Mouse (Mus musculus) intestine, embryonic 15.5 days (tissue): Measurements from ENCODE around the gene Haus5. TPM values are rescaled to one million over a fixed set of nuclear protein-coding genes. Genes with fewer than 3 reads are reported as not detected.

ENCODE experiments used
- ATAC-seq: fragments of 200-750 bp; cut with Nextera tagmentation; 2 replicates; pipeline ENCODE4 v1.8.0; 2017; ENCODE audit warnings: moderate TSS enrichment, moderate library complexity
- H3K27ac ChIP-seq: fragments of 300-500 bp; sonication (generic); 2 replicates; pipeline ENCODE4 v1.5.1; 2015; ENCODE audit warnings: mild to moderate bottlenecking, inconsistent platforms
- H3K27me3 ChIP-seq: fragments of 300-500 bp; sonication (generic); replicated peaks from 2 replicates; pipeline ENCODE4 v1.6.1; 2015; ENCODE audit warnings: inconsistent platforms
- H3K36me3 ChIP-seq: fragments of 300-500 bp; sonication (generic); 2 replicates; pipeline ENCODE4 v1.6.1; 2015; ENCODE audit warnings: inconsistent platforms
- H3K4me1 ChIP-seq: fragments of 300-500 bp; sonication (generic); replicated peaks from 2 replicates; pipeline ENCODE4 v1.6.1; 2015; ENCODE audit warnings: inconsistent platforms
- H3K4me2 ChIP-seq: fragments of 300-500 bp; sonication (generic); replicated peaks from 2 replicates; pipeline ENCODE4 v1.6.1; 2015; ENCODE audit warnings: mild to moderate bottlenecking, inconsistent platforms
- H3K4me3 ChIP-seq: fragments of 300-500 bp; sonication (generic); replicated peaks from 2 replicates; pipeline ENCODE4 v1.5.1; 2015; ENCODE audit warnings: inconsistent platforms
- H3K9ac ChIP-seq: fragments of 300-500 bp; sonication (generic); 2 replicates; pipeline ENCODE4 v1.6.1; 2015; ENCODE audit warnings: inconsistent platforms
- H3K9me3 ChIP-seq: fragments of 300-500 bp; sonication (generic); 2 replicates; pipeline ENCODE4 v1.6.1; 2016; ENCODE audit warnings: inconsistent platforms
- WGBS: fragments of 180-500 bp; shearing (Covaris S2); methylation state at CpG from one replicate; pipeline ENCODE4 v1.1.7; 2015; 5-methylcytosine and 5-hydroxymethylcytosine counted together
- polyA plus RNA-seq: library from polyadenylated mRNA; unstranded; fragments of >200 nt; fragmentation: Nextera tagmentation; extraction: Ambion mirVana; gene quantifications from 2 replicates; pipeline ENCODE4 v1.2.1, GENCODE M21; 2015

Gene Haus5
- polyA plus RNA-seq, 1 experiment from 2014 or later, result 40.5 TPM

DNA sequence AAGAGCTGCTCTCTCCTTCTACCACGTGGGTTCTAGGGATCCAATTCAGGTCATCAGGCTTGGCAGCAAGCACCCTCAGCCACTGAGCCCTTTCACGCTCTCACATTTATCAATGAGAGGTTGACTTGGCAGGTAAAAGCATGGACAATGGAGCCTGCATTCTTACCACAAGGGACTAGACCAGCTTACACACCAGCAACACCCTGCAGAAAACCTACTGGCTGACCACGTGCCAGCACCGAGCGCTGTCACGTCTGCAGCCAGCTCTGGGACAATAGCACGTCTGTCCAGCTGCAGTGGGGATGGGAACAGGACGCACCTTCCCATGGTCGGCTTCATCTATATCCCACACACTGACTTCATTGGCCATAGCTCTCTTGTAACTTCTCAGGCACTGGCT is 46.1 kb downstream of the Haus5 start:
- no peak for ATAC-seq
- Histone ChIP-seq H3K27ac (no peak overlapping the region), H3K9me3 (no peaks in the 10 kb centered on the region), H3K4me1 (no peaks in the 10 kb centered on the region), H3K36me3 (peaks cover 38% of the 10 kb centered on the region), H3K4me2 (no peak overlapping the region), H3K4me3 (no peak overlapping the region), H3K9ac (no peak overlapping the region), H3K27me3 (no peaks in the 10 kb centered on the region)
- 97% methylated on average over 9 of the region's 9 CpGs for WGBS

DNA sequence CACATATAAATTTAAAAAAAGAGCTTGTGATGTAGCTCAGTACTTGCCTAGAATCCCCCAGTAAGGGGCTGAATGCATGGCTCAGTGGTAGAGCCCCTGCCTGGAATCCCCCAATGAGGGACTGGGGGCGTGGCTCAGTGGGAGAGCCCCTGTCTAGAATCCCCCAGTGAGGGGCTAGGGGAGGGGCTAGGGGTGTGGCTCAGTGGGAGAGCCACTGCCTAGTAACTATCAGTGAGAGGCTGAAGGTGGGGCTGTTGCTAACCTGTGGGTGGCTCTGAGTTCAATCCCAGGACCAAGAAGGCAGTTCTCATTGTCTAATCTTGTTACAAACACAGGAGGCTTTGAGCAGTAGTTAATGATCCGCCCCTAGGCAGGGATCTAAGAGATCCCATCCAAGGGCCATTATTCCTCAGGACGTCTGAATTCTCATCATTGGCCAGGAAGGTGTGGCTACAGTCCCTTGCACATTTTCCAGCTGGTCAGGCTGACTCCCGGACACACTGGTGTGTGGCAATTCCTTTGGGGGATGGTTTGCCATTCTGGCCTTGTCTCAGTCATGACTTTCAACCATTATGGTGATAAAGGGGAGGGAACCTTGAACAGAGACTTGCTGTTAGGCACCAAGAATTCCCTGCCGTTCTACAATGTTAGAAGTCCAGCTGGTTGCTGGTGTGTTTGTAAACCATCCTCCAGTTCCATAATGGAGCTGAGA is 49.6 kb downstream of the Haus5 start:
- 0 out of 2 replicates have a peak, but pooled peaks have one; percentile 11 for ATAC-seq
- peaks cover 22% of the 10 kb centered on the region for H3K36me3 ChIP-seq

DNA sequence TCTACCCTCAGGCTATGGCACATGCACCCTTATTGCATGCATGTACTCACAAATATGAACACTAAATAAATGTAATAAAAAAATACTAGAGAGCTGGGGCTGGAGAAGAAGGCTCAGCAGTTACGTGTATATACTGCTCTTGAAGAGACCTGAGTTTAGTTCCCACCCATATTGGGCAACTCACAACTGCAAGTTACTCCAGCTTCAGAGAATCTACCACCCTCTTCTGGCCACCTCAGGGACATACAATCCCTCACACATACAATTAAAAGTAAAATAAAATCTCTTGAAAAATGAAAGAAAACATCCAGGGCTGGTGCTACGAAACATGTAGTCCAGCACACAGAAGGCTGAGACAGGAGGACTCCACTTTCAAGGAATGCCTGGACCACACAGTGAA is 50.3 kb downstream of the Haus5 start:
- Histone ChIP-seq H3K4me2 (no peak overlapping the region), H3K27me3 (no peaks in the 10 kb centered on the region), H3K36me3 (peaks cover 21% of the 10 kb centered on the region), H3K9ac (no peak overlapping the region), H3K4me3 (no peak overlapping the region), H3K27ac (no peak overlapping the region), H3K4me1 (peaks cover 12% of the 10 kb centered on the region; the same call in 1 of the 2 replicates), H3K9me3 (no peaks in the 10 kb centered on the region)
- no peak; the same call in 1 of the 2 replicates for ATAC-seq
- 75% methylated on average over 2 of the region's 2 CpGs for WGBS

More for the DNA sequence above, 49.6 kb downstream of the Haus5 start:
- H3K4me3 ChIP-seq, result no peak overlapping the region
- no peaks in the 10 kb centered on the region for H3K27me3 ChIP-seq
- H3K4me2 ChIP-seq, result no peak overlapping the region
- no peak overlapping the region for H3K27ac ChIP-seq
- H3K9ac ChIP-seq, result no peak overlapping the region
- peaks cover 6% of the 10 kb centered on the region; the same call in 1 of the 2 replicates for H3K4me1 ChIP-seq
- WGBS, result 53% methylated on average over 5 of the region's 5 CpGs
- H3K9me3 ChIP-seq, result no peaks in the 10 kb centered on the region

DNA sequence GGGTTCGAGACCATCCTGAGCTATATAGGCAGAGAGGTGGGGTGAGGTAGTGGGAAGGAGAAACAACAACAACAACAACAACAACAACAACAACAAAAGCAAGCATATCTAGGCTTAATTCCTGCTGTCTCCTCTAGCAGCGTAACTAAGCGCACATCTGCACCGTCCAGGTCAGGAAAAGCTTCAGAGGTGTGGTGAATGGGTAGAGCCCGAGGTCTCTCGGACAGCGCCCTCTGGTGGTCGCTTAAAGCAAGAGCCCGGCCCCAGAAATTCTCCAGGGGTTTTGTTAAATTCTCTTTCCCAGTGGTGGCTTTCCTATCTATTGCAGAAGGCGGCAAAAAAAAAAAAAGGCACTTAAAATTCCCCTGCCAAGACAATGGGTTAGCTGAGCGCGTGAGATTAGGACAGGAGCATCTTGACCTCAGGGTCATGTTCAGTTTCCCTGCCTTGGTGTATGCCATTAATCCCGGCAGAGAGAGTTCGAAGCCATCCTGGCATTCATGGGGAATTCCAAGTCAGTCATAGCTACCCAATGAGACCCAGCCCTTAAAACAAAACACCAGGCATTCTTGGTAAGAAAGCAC is 51.2 kb downstream of the Haus5 start:
- Histone ChIP-seq H3K4me3 (no peak overlapping the region), H3K4me1 (peaks cover 12% of the 10 kb centered on the region), H3K9me3 (no peaks in the 10 kb centered on the region), H3K4me2 (0 out of 2 replicates have a peak overlapping the region, but pooled peaks have one; percentile 30), H3K9ac (no peak overlapping the region), H3K36me3 (peaks cover 15% of the 10 kb centered on the region), H3K27me3 (no peaks in the 10 kb centered on the region), H3K27ac (no peak overlapping the region)
- WGBS, result 21% methylated on average over 14 of the region's 14 CpGs
- ATAC-seq, result peak; percentile 54

DNA sequence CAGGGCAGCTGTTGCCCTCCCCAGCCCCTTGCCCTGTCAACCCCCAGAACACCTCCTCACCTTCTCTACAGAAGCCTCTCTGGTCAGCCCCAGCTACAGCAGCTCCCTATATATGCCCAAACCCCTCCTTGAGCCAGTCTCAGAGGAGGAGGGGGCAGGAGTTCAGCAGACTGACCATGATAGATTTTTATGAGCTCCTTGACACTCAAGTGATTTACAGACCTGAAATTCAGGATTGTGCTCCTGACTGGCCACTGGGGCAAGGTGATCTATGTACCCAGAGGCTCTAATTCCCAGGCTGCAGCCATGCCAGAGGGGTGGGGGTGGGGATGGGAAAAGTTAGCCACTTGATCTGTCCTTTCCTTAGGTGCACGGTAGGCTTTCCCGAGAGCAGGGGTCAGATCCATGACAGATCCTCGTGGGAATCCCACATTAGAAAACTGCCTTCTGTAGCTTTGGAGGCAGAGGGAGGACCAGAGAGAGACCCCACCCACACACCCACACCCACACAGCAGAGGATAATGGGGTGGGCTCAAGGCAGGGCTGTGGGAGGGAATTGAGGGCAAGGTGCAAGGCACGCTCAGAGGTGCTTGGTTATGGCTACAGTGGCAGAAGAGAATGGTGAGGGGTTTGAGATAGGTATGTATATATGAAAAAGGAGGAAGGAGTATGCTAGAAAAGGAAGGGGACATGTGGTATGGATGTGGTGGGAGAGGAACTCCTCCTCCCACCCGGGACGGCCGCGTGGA is 52.0 kb downstream of the Haus5 start, which contains the start of gene Upk1a:
TSS of gene Upk1a (minus strand) at position 194 of the 749 bp plus-strand sequence.
- Histone ChIP-seq H3K4me3 (no peak within 1 kb of the TSS), H3K4me2 (peak within 1 kb of the TSS; percentile 30), H3K36me3 (peaks cover 15% of the 10 kb centered on the region), H3K4me1 (peaks cover 18% of the 10 kb centered on the region), H3K9me3 (no peaks in the 10 kb centered on the region), H3K9ac (no peak within 1 kb of the TSS), H3K27ac (peak within 1 kb of the TSS; percentile 23; the same call in 1 of the 2 replicates), H3K27me3 (no peaks in the 10 kb centered on the region)
- ATAC-seq, result peak; percentile 48
- WGBS, result 47% methylated on average over 8 of the region's 8 CpGs

DNA sequence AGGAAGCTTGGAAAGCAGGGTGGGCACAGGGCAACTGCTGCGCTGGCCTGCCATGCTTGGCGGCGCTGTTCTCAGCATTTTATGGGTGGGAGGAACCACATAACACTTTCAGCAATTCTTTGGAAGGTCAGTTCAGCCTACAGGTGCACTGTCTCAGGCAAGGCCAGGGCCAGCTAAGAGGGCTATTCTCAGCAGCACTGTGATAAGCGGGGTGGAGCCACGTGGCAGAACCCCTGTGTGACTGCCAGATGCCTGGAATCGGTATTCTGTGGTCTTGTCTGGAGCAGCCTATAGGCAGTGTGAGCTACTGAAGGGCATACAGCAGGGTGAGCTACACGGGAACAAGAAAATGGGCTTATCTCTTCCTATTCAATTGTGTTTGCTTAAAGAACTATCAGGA is 54.8 kb downstream of the Haus5 start:
- Histone ChIP-seq H3K9ac (no peak overlapping the region), H3K27me3 (no peaks in the 10 kb centered on the region), H3K27ac (peak overlapping the region; percentile 13; the same call in 1 of the 2 replicates), H3K9me3 (no peaks in the 10 kb centered on the region), H3K4me3 (no peak overlapping the region), H3K4me1 (peaks cover 20% of the 10 kb centered on the region), H3K4me2 (no peak overlapping the region), H3K36me3 (no peaks in the 10 kb centered on the region)
- ATAC-seq, result peak; percentile 44
- WGBS, result 45% methylated on average over 7 of the region's 7 CpGs

DNA sequence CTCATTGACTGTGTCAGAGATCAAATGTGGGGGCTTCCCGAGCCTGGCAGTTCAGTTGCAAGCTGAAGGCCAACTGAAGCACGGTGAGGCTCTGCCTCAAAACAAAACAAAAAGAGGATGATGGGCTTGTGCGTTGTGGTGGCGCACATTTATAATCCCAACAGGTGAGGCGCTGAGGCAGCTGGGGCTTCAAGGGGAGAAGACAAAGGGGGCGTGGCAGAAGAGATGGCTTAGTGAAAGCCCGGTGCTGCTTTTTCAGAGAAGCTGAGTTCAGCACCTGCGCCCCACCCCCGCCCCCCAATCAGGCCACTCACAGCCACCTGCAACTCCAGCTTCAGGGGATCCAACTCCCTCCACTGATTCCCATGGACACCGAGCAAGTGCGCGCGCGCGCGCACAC is 56.3 kb downstream of the Haus5 start:
- ATAC-seq, result no peak
- 53% methylated on average over 16 of the region's 16 CpGs for WGBS
- peaks cover 20% of the 10 kb centered on the region for H3K4me1 ChIP-seq
- no peak overlapping the region for H3K9ac ChIP-seq
- H3K36me3 ChIP-seq, result no peaks in the 10 kb centered on the region
- no peak overlapping the region for H3K4me2 ChIP-seq
- no peaks in the 10 kb centered on the region for H3K27me3 ChIP-seq
- H3K9me3 ChIP-seq, result no peaks in the 10 kb centered on the region
- no peak overlapping the region for H3K27ac ChIP-seq
- no peak overlapping the region for H3K4me3 ChIP-seq

DNA sequence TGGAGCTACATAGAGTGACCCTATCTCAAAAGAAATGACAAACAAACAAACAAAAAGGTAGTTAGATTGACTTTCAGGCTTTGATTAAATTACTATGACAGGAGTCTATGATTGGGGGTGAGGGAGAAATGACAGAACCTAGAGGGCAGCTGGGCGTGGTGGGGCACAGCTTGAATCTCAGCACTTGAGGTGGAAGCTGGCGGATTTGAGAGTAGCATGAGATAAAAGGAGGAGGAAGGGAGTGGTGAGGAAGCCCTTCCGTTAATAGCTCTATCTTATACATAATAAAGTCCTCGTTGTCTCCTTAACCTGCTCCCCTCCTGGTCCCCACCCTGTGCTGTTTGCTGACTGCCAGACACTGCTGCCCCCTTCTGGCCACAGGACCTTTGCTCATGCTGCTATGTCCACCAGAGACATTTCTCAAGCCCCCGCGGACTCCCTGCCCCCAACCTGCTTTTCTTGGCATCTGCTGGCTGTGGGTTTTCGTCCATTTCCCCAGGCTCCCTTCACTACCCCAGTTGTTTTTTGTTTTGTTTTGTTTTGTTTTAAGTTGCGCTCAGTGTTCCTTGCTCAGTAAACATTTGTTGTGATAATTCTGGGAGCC is 57.0 kb downstream of the Haus5 start:
- no peak overlapping the region for H3K9ac ChIP-seq
- ATAC-seq, result peak; percentile 46
- H3K4me2 ChIP-seq, result no peak overlapping the region
- H3K4me3 ChIP-seq, result no peak overlapping the region
- WGBS, result 25% methylated on average over 8 of the region's 8 CpGs
- no peak overlapping the region for H3K27ac ChIP-seq
- no peaks in the 10 kb centered on the region for H3K9me3 ChIP-seq
- H3K4me1 ChIP-seq, result peaks cover 16% of the 10 kb centered on the region
- no peaks in the 10 kb centered on the region for H3K36me3 ChIP-seq
- H3K27me3 ChIP-seq, result no peaks in the 10 kb centered on the region

DNA sequence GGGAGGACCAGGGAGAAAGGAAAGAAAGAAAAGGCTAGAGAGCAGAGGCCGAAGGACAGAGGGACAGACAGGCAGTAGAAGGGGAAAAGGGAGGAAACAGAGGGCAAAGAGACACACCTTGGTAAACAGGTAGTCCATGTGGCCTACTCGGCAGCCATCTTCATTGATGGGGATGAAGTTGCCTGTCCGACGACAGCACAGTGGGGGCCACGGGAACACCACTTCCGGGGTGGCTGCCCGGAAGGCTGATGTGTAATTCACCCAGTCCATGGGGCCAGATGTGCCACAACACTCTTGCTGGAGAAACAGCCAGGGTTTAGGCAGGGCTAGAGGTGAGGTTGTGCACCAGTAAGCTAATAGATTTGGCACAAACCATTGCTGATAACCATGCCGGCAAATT is 59.9 kb downstream of the Haus5 start:
- Histone ChIP-seq H3K9ac (no peak overlapping the region), H3K4me1 (peaks cover 14% of the 10 kb centered on the region; the same call in 1 of the 2 replicates), H3K27me3 (no peaks in the 10 kb centered on the region), H3K4me3 (no peak overlapping the region), H3K36me3 (no peaks in the 10 kb centered on the region), H3K9me3 (no peaks in the 10 kb centered on the region), H3K27ac (no peak overlapping the region), H3K4me2 (no peak overlapping the region)
- 88% methylated on average over 8 of the region's 8 CpGs for WGBS
- ATAC-seq, result no peak

DNA sequence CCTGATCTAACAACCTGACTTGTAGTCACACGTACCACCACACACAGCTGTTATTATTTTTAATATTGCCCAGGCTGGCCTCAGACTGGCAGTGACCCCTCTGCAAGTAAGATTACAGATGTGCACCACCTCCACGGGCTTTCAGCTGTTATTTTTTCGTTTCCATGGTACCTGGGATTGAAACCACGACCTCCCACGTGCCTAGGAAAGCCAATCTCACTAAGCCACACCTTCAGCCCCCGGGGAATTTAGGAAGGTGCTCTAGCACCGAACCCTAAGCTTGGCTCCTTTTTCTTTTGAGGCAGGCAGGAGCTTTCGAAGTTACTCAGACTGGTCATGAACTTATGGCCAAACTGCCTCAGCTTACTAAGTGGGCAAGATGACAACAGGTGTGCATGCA is 60.4 kb downstream of the Haus5 start:
- no peak overlapping the region for H3K9ac ChIP-seq
- ATAC-seq, result no peak
- no peak overlapping the region for H3K4me3 ChIP-seq
- WGBS, result 59% methylated on average over 8 of the region's 8 CpGs
- peaks cover 11% of the 10 kb centered on the region for H3K4me1 ChIP-seq
- no peaks in the 10 kb centered on the region for H3K36me3 ChIP-seq
- H3K27ac ChIP-seq, result no peak overlapping the region
- no peaks in the 10 kb centered on the region for H3K9me3 ChIP-seq
- H3K27me3 ChIP-seq, result no peaks in the 10 kb centered on the region
- H3K4me2 ChIP-seq, result no peak overlapping the region
